Mouse (Mus musculus) olfactory bulb, adult 2 months (tissue): Measurements from ENCODE around the gene Unc119.

ENCODE experiments used
- CTCF ChIP-seq: fragments of 200-500 bp; IDR thresholded peaks from 2 replicates; pipeline ENCODE4 v1.5.1; 2012; ENCODE audit warnings: low read depth, mild to moderate bottlenecking, low read length, moderate library complexity; ENCODE audit not compliant: insufficient read depth
- POLR2A ChIP-seq: fragments of 200-500 bp; IDR thresholded peaks from 2 replicates; pipeline ENCODE4 v1.6.1; 2012; ENCODE audit warnings: mild to moderate bottlenecking, low read depth, low read length, moderate library complexity; ENCODE audit not compliant: insufficient read depth

GRCm38 (mm10) chr11:78347908-78348307 lies 4.6 kb downstream of the Unc119 start:
- no peak for TF ChIP-seq CTCF
- TF ChIP-seq POLR2A: no peak
